Mouse (Mus musculus): Measurements from ENCODE around the gene Nme1. TPM values are rescaled to one million over a fixed set of nuclear protein-coding genes. Genes with fewer than 3 reads are reported as not detected.

Nme1 gene
- polyA plus RNA-seq, 1 experiment = 48.7 TPM

DNA sequence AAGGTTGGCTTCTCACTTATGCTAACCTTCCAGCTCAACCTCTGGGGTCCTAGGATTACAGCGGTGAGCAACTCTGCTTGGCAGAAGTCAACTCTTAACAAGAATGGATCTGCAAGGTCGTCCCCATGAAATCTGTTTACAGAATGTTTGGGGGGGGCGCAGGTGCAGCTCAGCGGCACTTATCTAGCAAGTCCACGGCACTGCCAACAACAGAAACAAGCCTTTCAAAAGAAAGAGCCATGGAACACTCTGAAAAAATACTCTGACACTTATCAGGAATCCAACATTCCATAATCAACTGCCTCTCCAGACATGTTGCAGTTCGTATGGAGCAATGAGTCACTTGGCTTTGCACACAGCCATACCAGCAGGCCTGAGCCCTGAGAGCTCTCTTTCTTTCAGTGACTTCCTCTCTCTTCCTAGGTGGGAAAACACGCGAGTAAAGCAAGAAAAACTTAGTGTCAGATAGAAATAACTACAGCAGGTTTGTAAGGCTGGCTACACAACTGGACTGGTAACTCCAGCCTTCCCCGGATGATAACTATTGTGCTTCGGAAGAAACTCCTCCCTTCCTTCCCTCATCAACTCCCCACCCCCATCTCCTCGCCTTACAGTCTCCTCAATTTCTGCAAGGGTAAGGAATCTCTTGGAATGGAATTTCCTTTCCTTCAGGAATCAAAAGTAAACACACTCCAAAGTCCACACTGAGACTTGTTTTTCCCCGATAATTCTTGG, 20.2 kb upstream of the Nme1 start:
- Histone ChIP-seq H3K79me2 (ENCODE audit: control insufficient read depth, insufficient read depth) (no peaks in the 10 kb centered on the region), H3ac (ENCODE audit: control insufficient read depth, insufficient read length) (no peak overlapping the region), H3K27me3 (ENCODE audit: control insufficient read depth, insufficient read depth, insufficient read length) (no peaks in the 10 kb centered on the region), H3K36me3 (ENCODE audit: control insufficient read depth, insufficient read depth) (no peaks in the 10 kb centered on the region), H3K4me3 (no peak overlapping the region), H3K4me2 (ENCODE audit: low read depth) (peak overlapping the region; percentile 50)
- no peak for TF ChIP-seq MYOD1 (IDR thresholded peaks at IDR 0.05; ENCODE audit: control insufficient read depth in 1 of 3, insufficient read length in 2 of 3, low read depth in 2 of 3)
- TF ChIP-seq POLR2AphosphoS2 (IDR thresholded peaks at IDR 0.05; ENCODE audit: insufficient read length, low read depth) = no peak
- no peak for TF ChIP-seq TCF12 (IDR thresholded peaks at IDR 0.05; ENCODE audit: insufficient read depth, poor library complexity, severe bottlenecking)
- TF ChIP-seq E2F4 (IDR thresholded peaks at IDR 0.05; ENCODE audit: insufficient read depth) = no peak
- TF ChIP-seq SRF (IDR thresholded peaks at IDR 0.05; ENCODE audit: control insufficient read depth, insufficient read length, low read depth) = no peak
- TF ChIP-seq POLR2A (IDR thresholded peaks at IDR 0.05; ENCODE audit: insufficient read length, low read depth) = no peak
- TF ChIP-seq TCF3 (IDR thresholded peaks at IDR 0.05; ENCODE audit: insufficient read length, low read depth) = no peak
- no peak for TF ChIP-seq CEBPB (IDR thresholded peaks at IDR 0.05; ENCODE audit: insufficient read depth, poor library complexity, severe bottlenecking)
- TF ChIP-seq USF1 (IDR thresholded peaks at IDR 0.05; ENCODE audit: low read depth) = no peak
- no peak for TF ChIP-seq MYOG (IDR thresholded peaks at IDR 0.05; ENCODE audit: control insufficient read depth in 1 of 3, insufficient read depth in 1 of 3, insufficient read length in 2 of 3, low read depth in 2 of 3)
- no peak for TF ChIP-seq MAX (IDR thresholded peaks at IDR 0.05; ENCODE audit: low read depth)
- TF ChIP-seq REST (IDR thresholded peaks at IDR 0.05; ENCODE audit: insufficient read depth, insufficient read length) = no peak

DNA sequence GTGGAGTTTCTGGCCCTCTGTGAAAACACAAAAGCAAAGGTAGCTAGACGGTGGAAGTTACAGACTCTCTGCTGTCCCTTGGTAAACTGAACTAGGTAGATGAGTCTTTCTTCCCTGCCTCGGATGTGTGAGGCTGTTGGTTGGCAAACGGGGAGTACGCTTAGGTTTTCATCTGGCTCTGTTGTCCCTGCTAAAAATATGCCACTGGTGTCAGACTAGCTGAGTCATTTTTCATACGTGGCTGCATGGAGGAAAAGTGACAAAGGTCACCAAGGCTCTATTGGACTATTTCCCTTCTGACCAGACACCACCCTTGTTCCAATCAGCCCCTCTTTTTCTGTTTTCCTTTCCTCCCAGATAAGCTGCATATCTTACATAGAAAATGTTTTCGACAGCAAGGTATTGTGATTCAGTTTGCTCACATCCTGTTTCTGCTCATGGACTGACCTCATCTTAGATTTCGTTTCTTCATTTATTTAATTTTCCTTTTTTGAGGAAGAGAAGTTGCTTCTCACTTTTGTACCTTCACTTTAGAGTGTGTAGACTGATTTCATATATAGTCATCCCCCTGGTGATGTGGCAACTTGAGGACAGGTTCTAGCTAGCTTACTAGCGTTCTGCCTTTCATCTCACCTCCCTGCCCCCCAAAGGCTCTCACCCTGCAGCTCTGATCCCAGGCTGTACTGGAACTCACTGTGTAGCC, 19.5 kb upstream of the Nme1 start:
- Histone ChIP-seq H3K4me2 (ENCODE audit: low read depth) (peak overlapping the region; percentile 50), H3K27me3 (ENCODE audit: control insufficient read depth, insufficient read depth, insufficient read length) (no peaks in the 10 kb centered on the region), H3K4me3 (no peak overlapping the region), H3ac (ENCODE audit: control insufficient read depth, insufficient read length) (no peak overlapping the region), H3K36me3 (ENCODE audit: control insufficient read depth, insufficient read depth) (no peaks in the 10 kb centered on the region), H3K79me2 (ENCODE audit: control insufficient read depth, insufficient read depth) (no peaks in the 10 kb centered on the region)
- TF ChIP-seq SRF (IDR thresholded peaks at IDR 0.05; ENCODE audit: control insufficient read depth, insufficient read length, low read depth) (no peak), MAX (IDR thresholded peaks at IDR 0.05; ENCODE audit: low read depth) (no peak), TCF3 (IDR thresholded peaks at IDR 0.05; ENCODE audit: insufficient read length, low read depth) (no peak), MYOG (IDR thresholded peaks at IDR 0.05; ENCODE audit: control insufficient read depth in 1 of 3, insufficient read depth in 1 of 3, insufficient read length in 2 of 3, low read depth in 2 of 3) (no peak), POLR2A (IDR thresholded peaks at IDR 0.05; ENCODE audit: insufficient read length, low read depth) (no peak), CEBPB (IDR thresholded peaks at IDR 0.05; ENCODE audit: insufficient read depth, poor library complexity, severe bottlenecking) (no peak), MYOD1 (IDR thresholded peaks at IDR 0.05; ENCODE audit: control insufficient read depth in 1 of 3, insufficient read length in 2 of 3, low read depth in 2 of 3) (no peak), TCF12 (IDR thresholded peaks at IDR 0.05; ENCODE audit: insufficient read depth, poor library complexity, severe bottlenecking) (no peak), REST (IDR thresholded peaks at IDR 0.05; ENCODE audit: insufficient read depth, insufficient read length) (no peak), POLR2AphosphoS2 (IDR thresholded peaks at IDR 0.05; ENCODE audit: insufficient read length, low read depth) (no peak)

DNA sequence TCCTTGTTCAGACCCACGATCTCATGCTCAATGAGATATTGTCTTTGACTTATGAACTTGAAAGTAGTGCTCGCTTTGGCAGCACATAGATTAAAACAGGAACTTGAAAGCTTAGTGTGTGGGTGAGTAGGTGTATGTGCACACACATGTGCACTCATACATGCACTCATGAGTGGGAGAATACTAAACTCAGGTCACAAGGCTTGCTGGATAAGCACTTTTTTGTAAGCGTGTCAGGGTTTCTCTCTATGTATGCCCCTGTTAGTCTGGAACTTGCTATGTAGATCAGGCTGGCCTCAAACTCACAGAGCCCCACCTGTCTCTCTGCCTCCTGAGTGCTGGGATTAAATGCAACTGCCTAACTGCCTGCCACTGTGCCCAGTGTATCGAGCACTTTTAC, 18.7 kb upstream of the Nme1 start:
- H3K27me3 ChIP-seq (ENCODE audit: control insufficient read depth, insufficient read depth, insufficient read length) = no peaks in the 10 kb centered on the region
- H3K36me3 ChIP-seq (ENCODE audit: control insufficient read depth, insufficient read depth) = no peaks in the 10 kb centered on the region
- no peak overlapping the region for H3ac ChIP-seq (ENCODE audit: control insufficient read depth, insufficient read length)
- H3K4me3 ChIP-seq = no peak overlapping the region
- H3K79me2 ChIP-seq (ENCODE audit: control insufficient read depth, insufficient read depth) = no peaks in the 10 kb centered on the region
- TF ChIP-seq SRF (IDR thresholded peaks at IDR 0.05; ENCODE audit: control insufficient read depth, insufficient read length, low read depth) (no peak), TCF12 (IDR thresholded peaks at IDR 0.05; ENCODE audit: insufficient read depth, poor library complexity, severe bottlenecking) (no peak), E2F4 (IDR thresholded peaks at IDR 0.05; ENCODE audit: insufficient read depth) (no peak), TCF3 (IDR thresholded peaks at IDR 0.05; ENCODE audit: insufficient read length, low read depth) (no peak), MYOG (IDR thresholded peaks at IDR 0.05; ENCODE audit: control insufficient read depth in 1 of 3, insufficient read depth in 1 of 3, insufficient read length in 2 of 3, low read depth in 2 of 3) (no peak), POLR2A (IDR thresholded peaks at IDR 0.05; ENCODE audit: insufficient read length, low read depth) (no peak), USF1 (IDR thresholded peaks at IDR 0.05; ENCODE audit: low read depth) (no peak), REST (IDR thresholded peaks at IDR 0.05; ENCODE audit: insufficient read depth, insufficient read length) (no peak), MAX (IDR thresholded peaks at IDR 0.05; ENCODE audit: low read depth) (no peak), CEBPB (IDR thresholded peaks at IDR 0.05; ENCODE audit: insufficient read depth, poor library complexity, severe bottlenecking) (no peak), MYOD1 (IDR thresholded peaks at IDR 0.05; ENCODE audit: control insufficient read depth in 1 of 3, insufficient read length in 2 of 3, low read depth in 2 of 3) (no peak), POLR2AphosphoS2 (IDR thresholded peaks at IDR 0.05; ENCODE audit: insufficient read length, low read depth) (no peak)
- peak overlapping the region; percentile 50 for H3K4me2 ChIP-seq (ENCODE audit: low read depth)

DNA sequence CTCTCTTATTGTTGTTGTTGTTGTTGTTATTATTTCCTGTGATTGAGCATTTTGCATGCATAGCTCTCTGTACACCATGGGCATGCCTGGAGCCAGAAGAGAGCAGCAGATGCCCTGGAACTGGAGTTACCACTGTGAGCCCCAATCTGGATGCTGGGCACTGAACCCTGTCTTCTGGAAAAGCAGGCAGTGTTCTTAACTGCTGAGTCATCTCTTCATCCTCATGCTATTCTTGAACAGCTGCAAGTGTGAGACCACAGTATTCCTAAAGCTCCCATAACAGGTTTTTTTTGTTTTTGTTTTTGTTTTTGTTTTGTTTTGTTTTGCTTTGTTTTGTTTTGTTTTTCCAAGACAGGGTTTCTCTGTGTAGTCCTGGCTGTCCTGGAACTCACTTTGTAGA, 18.0 kb upstream of the Nme1 start:
- no peak overlapping the region for H3ac ChIP-seq (ENCODE audit: control insufficient read depth, insufficient read length)
- no peaks in the 10 kb centered on the region for H3K79me2 ChIP-seq (ENCODE audit: control insufficient read depth, insufficient read depth)
- H3K27me3 ChIP-seq (ENCODE audit: control insufficient read depth, insufficient read depth, insufficient read length) = no peaks in the 10 kb centered on the region
- H3K4me2 ChIP-seq (ENCODE audit: low read depth) = no peak overlapping the region
- no peak for TF ChIP-seq MYOD1 (IDR thresholded peaks at IDR 0.05; ENCODE audit: control insufficient read depth in 1 of 3, insufficient read length in 2 of 3, low read depth in 2 of 3)
- no peaks in the 10 kb centered on the region for H3K36me3 ChIP-seq (ENCODE audit: control insufficient read depth, insufficient read depth)
- no peak overlapping the region for H3K4me3 ChIP-seq
